In the genomic region with DNA sequence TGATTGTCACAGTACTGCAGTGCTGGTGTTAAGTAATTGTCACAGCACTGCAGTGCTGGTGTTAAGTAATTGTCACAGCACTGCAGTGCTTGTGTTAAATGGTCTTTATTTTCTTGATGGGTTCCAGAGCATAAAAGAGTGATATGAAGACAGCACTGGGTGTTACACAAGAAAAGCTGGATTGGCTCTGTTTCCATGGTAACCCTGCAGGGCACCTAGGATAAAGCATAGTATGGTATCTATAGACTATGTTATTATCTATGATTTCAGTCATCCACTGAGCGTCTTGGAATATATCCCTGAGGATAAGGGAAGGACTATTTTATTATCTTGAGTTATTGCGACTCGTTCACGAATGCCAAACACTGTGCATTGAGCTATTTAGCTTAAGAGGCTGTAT, we compare ENCODE assay signal across 22 mouse cellular contexts.
A peak's percentile ranks its signal among the peaks of the same experiment; 100 is the strongest.
DNase-seq lines count a peak whose midpoint lies in the region; ATAC-seq and TF ChIP-seq lines count a peak whose summit lies in the region.
"Had no signal": no experiment of that assay in that cellular context is flagged by ENCODE, and none has a peak within 500 bp of the region (broad histone marks: within the 10 kb centered on the region; RNA-seq: fewer than 3 reads in every experiment).

No protein-coding gene starts in this region.

- no peak overlapping the region for H3K27ac ChIP-seq in forebrain, postnatal 0 days (ENCODE audit: low read depth, low read length)
- H3K27ac ChIP-seq in forebrain, embryonic 13.5 days = no peak overlapping the region
- H3K27ac ChIP-seq in intestine, embryonic 15.5 days = no peak overlapping the region
- H3K27ac ChIP-seq in intestine, postnatal 0 days (ENCODE audit: low read depth, low read length) = no peak overlapping the region
- H3K27ac ChIP-seq in midbrain, postnatal 0 days (ENCODE audit: low read depth, low read length) = no peak overlapping the region
- no peak overlapping the region for H3K27ac ChIP-seq in midbrain, embryonic 16.5 days (ENCODE audit: low read length)
- H3K27ac ChIP-seq: heart, embryonic 15.5 days; hindbrain, embryonic 15.5 days had no signal

- WGBS in forebrain, postnatal 0 days = 81% methylated on average over 4 of the region's 4 CpGs
- 77% methylated on average over 4 of the region's 4 CpGs for WGBS in forebrain, embryonic 13.5 days
- WGBS in intestine, embryonic 15.5 days = 32% methylated on average over 4 of the region's 4 CpGs
- WGBS in intestine, postnatal 0 days = 32% methylated on average over 4 of the region's 4 CpGs
- WGBS in midbrain, postnatal 0 days = 41% methylated on average over 4 of the region's 4 CpGs
- WGBS in midbrain, embryonic 16.5 days = 58% methylated on average over 4 of the region's 4 CpGs

- peaks cover 12% of the 10 kb centered on the region; the same call in 1 of the 2 replicates for H3K4me1 ChIP-seq in forebrain, postnatal 0 days (ENCODE audit: insufficient read depth)
- peaks cover 26% of the 10 kb centered on the region for H3K4me1 ChIP-seq in forebrain, embryonic 13.5 days
- H3K4me1 ChIP-seq in intestine, embryonic 15.5 days (replicated peaks) = 0 out of 2 replicates have a peak, but pooled peaks cover 5% of the 10 kb centered on the region
- H3K4me1 ChIP-seq in intestine, postnatal 0 days (replicated peaks; ENCODE audit: control insufficient read depth, insufficient read depth, low read length) = no peaks in the 10 kb centered on the region
- H3K4me1 ChIP-seq in midbrain, postnatal 0 days (ENCODE audit: insufficient read depth, low read length) = peaks cover 10% of the 10 kb centered on the region
- H3K4me1 ChIP-seq in midbrain, embryonic 16.5 days (ENCODE audit: control insufficient read depth, insufficient read depth, low read length) = peaks cover 16% of the 10 kb centered on the region
- H3K4me1 ChIP-seq: heart, embryonic 12.5 days; heart, embryonic 15.5 days had no signal

- H3K36me3 ChIP-seq in forebrain, postnatal 0 days (ENCODE audit: insufficient read depth) = no peaks in the 10 kb centered on the region
- no peaks in the 10 kb centered on the region for H3K36me3 ChIP-seq in forebrain, embryonic 13.5 days (ENCODE audit: poor library complexity, severe bottlenecking)
- H3K36me3 ChIP-seq in intestine, embryonic 15.5 days = no peaks in the 10 kb centered on the region
- H3K36me3 ChIP-seq in intestine, postnatal 0 days (ENCODE audit: control insufficient read depth, insufficient read depth) = peaks cover 10% of the 10 kb centered on the region; the same call in 1 of the 2 replicates
- H3K36me3 ChIP-seq in midbrain, postnatal 0 days (ENCODE audit: insufficient read depth, low read length) = no peaks in the 10 kb centered on the region
- H3K36me3 ChIP-seq in midbrain, embryonic 16.5 days (ENCODE audit: control insufficient read depth, insufficient read depth, low read length) = no peaks in the 10 kb centered on the region
- H3K36me3 ChIP-seq: heart, embryonic 12.5 days; heart, embryonic 15.5 days; hindbrain, embryonic 15.5 days had no signal

- H3K9me3 ChIP-seq in forebrain, postnatal 0 days (ENCODE audit: low read length) = no peaks in the 10 kb centered on the region
- H3K9me3 ChIP-seq in forebrain, embryonic 13.5 days (replicated peaks) = no peaks in the 10 kb centered on the region
- H3K9me3 ChIP-seq in intestine, embryonic 15.5 days = no peaks in the 10 kb centered on the region
- H3K9me3 ChIP-seq in intestine, postnatal 0 days (ENCODE audit: control insufficient read depth) = no peaks in the 10 kb centered on the region
- no peaks in the 10 kb centered on the region for H3K9me3 ChIP-seq in midbrain, postnatal 0 days (ENCODE audit: low read length)
- no peaks in the 10 kb centered on the region for H3K9me3 ChIP-seq in midbrain, embryonic 16.5 days (replicated peaks; ENCODE audit: control insufficient read depth, low read length, poor library complexity, severe bottlenecking)
- H3K9me3 ChIP-seq: forebrain, embryonic 10.5 days; heart, embryonic 12.5 days; heart, embryonic 15.5 days; hindbrain, embryonic 15.5 days had no signal

- H3K27me3 ChIP-seq in forebrain, postnatal 0 days (ENCODE audit: insufficient read depth, low read length) = no peaks in the 10 kb centered on the region
- H3K27me3 ChIP-seq in forebrain, embryonic 13.5 days = no peaks in the 10 kb centered on the region
- H3K27me3 ChIP-seq in intestine, embryonic 15.5 days (replicated peaks) = no peaks in the 10 kb centered on the region
- no peaks in the 10 kb centered on the region for H3K27me3 ChIP-seq in intestine, postnatal 0 days (replicated peaks; ENCODE audit: control insufficient read depth, insufficient read depth, low read length)
- no peaks in the 10 kb centered on the region for H3K27me3 ChIP-seq in midbrain, postnatal 0 days (ENCODE audit: insufficient read depth, low read length)
- no peaks in the 10 kb centered on the region for H3K27me3 ChIP-seq in midbrain, embryonic 16.5 days (ENCODE audit: control insufficient read depth, insufficient read depth, low read depth, low read length)
- H3K27me3 ChIP-seq: hindbrain, embryonic 15.5 days had no signal

- TF ChIP-seq CTCF in forebrain, postnatal 0 days (IDR thresholded peaks at IDR 0.05; ENCODE audit: low read depth) = no peak
- TF ChIP-seq CTCF in intestine, postnatal 0 days (IDR thresholded peaks at IDR 0.05; ENCODE audit: low read depth) = no peak
- no peak for TF ChIP-seq CTCF in midbrain, postnatal 0 days (IDR thresholded peaks at IDR 0.05)

- no peak overlapping the region for H3K4me3 ChIP-seq in forebrain, postnatal 0 days (ENCODE audit: low read depth, low read length)
- H3K4me3 ChIP-seq in forebrain, embryonic 13.5 days = no peak overlapping the region
- no peak overlapping the region for H3K4me3 ChIP-seq in intestine, embryonic 15.5 days (replicated peaks)
- H3K4me3 ChIP-seq in intestine, postnatal 0 days (ENCODE audit: low read depth, low read length) = no peak overlapping the region
- H3K4me3 ChIP-seq in midbrain, postnatal 0 days (ENCODE audit: low read depth, low read length) = no peak overlapping the region
- H3K4me3 ChIP-seq in midbrain, embryonic 16.5 days (ENCODE audit: low read depth, low read length) = no peak overlapping the region
- H3K4me3 ChIP-seq: forebrain, embryonic 10.5 days; heart, embryonic 12.5 days; heart, embryonic 15.5 days; hindbrain, embryonic 15.5 days had no signal

- H3K4me2 ChIP-seq in forebrain, postnatal 0 days (ENCODE audit: low read depth) = no peak overlapping the region
- H3K4me2 ChIP-seq in forebrain, embryonic 13.5 days = no peak overlapping the region
- H3K4me2 ChIP-seq in intestine, embryonic 15.5 days (replicated peaks) = no peak overlapping the region
- H3K4me2 ChIP-seq in intestine, postnatal 0 days (replicated peaks; ENCODE audit: low read depth) = no peak overlapping the region
- H3K4me2 ChIP-seq in midbrain, postnatal 0 days (ENCODE audit: low read depth, low read length, poor library complexity, severe bottlenecking) = no peak overlapping the region
- H3K4me2 ChIP-seq in midbrain, embryonic 16.5 days (ENCODE audit: low read length) = no peak overlapping the region
- H3K4me2 ChIP-seq: heart, embryonic 12.5 days; heart, embryonic 15.5 days; hindbrain, embryonic 15.5 days had no signal

- no peak for DNase-seq in forebrain, postnatal 0 days
- peak; percentile 27 for DNase-seq in midbrain, postnatal 0 days (ENCODE audit: low spot score)
- DNase-seq: adrenal gland, adult 8-10 months; adrenal gland, postnatal 25 days; cerebellum, adult 18-20 months; cerebellum, adult 9-10 months; cerebellum, postnatal 14 days; gastrocnemius, postnatal 25 days; heart, adult 18-20 months; heart, postnatal 10 days; heart, postnatal 36 days had no signal

- peak; percentile 49; the same call in 1 of the 2 replicates for ATAC-seq in forebrain, postnatal 0 days
- ATAC-seq in forebrain, embryonic 13.5 days = no peak
- ATAC-seq in intestine, embryonic 15.5 days = peak; percentile 24; the same call in 1 of the 2 replicates
- no peak for ATAC-seq in intestine, postnatal 0 days
- no peak; the same call in 1 of the 2 replicates for ATAC-seq in midbrain, postnatal 0 days (ENCODE audit: low FRiP score)
- ATAC-seq in midbrain, embryonic 16.5 days = no peak; the same call in 1 of the 2 replicates
- ATAC-seq: activated CD4-positive, CD25-positive, alpha-beta regulatory T cell, adult 4 months; forebrain, embryonic 14.5 days; inflammation-experienced regulatory T-cells, adult 6 months had no signal

- no peak overlapping the region for H3K9ac ChIP-seq in forebrain, postnatal 0 days
- H3K9ac ChIP-seq in forebrain, embryonic 13.5 days = no peak overlapping the region
- no peak overlapping the region for H3K9ac ChIP-seq in intestine, embryonic 15.5 days
- H3K9ac ChIP-seq in intestine, postnatal 0 days (ENCODE audit: low read depth, low read length) = no peak overlapping the region
- H3K9ac ChIP-seq in midbrain, postnatal 0 days (replicated peaks; ENCODE audit: low read length, poor library complexity, severe bottlenecking) = no peak overlapping the region
- H3K9ac ChIP-seq in midbrain, embryonic 16.5 days (ENCODE audit: low read depth, low read length) = no peak overlapping the region
- H3K9ac ChIP-seq: heart, embryonic 12.5 days; heart, embryonic 15.5 days; hindbrain, embryonic 15.5 days had no signal

Comparison
In these comparisons a context has a peak if more than half of its experiments do, and no peak if none do; other contexts are left out.
1. ATAC-seq: peak in forebrain, postnatal 0 days (single experiment) and intestine, embryonic 15.5 days (single experiment); none in forebrain, embryonic 13.5 days (single experiment), intestine, postnatal 0 days (single experiment), midbrain, postnatal 0 days (single experiment) and midbrain, embryonic 16.5 days (single experiment).